In the genomic region with DNA sequence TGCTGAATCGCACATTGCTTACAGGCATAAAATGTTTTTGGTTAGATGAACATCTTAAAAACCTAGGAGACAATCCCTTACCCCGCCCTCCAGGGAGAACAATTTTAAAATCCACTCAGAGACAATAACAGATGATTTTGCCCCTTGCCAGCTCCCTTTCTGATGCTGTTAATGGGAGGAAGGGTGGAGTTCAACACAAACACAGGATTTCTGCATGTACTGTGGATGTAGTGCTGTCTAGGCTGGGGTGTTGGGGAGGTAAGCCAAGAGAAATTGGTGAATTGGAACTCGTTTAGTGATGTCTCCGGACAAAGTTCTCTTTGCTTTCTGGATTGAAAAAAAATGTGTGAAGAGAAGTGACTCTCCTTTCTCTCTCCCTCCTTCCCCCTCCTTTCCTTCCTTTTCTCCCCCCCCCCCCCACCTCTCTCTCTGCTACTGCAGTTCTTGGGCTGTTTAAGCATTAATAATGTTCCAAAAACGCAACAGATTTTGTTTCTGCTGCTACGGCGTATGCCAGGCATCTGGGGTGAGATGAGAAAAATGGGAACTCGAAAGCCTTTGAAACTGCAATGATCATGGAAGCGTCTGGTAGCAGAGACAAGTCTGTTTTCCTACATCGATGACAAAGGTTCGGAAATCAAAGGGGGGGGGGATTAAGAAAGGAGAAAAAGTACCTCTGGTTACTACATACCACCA, we compare ENCODE assay signal across 12 mouse cellular contexts.
A peak's percentile ranks its signal among the peaks of the same experiment; 100 is the strongest.
DNase-seq lines count a peak whose midpoint lies in the region; ATAC-seq and TF ChIP-seq lines count a peak whose summit lies in the region.
"Had no signal": no experiment of that assay in that cellular context is flagged by ENCODE, and none has a peak within 500 bp of the region (broad histone marks: within the 10 kb centered on the region; RNA-seq: fewer than 3 reads in every experiment).

No protein-coding gene starts in this region.

- WGBS in forebrain, embryonic 13.5 days: 65% methylated on average over 11 of the region's 11 CpGs
- WGBS in forebrain, embryonic 10.5 days: 84% methylated on average over 11 of the region's 11 CpGs
- 80% methylated on average over 11 of the region's 11 CpGs for WGBS in liver, embryonic 11.5 days
- WGBS in liver, embryonic 12.5 days (ENCODE audit: insufficient replicate concordance): 68% methylated on average over 11 of the region's 11 CpGs
- 74% methylated on average over 11 of the region's 11 CpGs for WGBS in midbrain, embryonic 14.5 days

- no peak for TF ChIP-seq CTCF in layer of hippocampus, adult 2 months (conservative IDR thresholded peaks at IDR 0.05)

- no peaks in the 10 kb centered on the region for H3K27me3 ChIP-seq in forebrain, embryonic 13.5 days
- peaks cover 44% of the 10 kb centered on the region for H3K27me3 ChIP-seq in forebrain, embryonic 10.5 days (ENCODE audit: poor library complexity, severe bottlenecking)
- H3K27me3 ChIP-seq in liver, embryonic 11.5 days (replicated peaks; ENCODE audit: control insufficient read depth, insufficient read depth, low read length): no peaks in the 10 kb centered on the region
- peaks cover 13% of the 10 kb centered on the region for H3K27me3 ChIP-seq in liver, embryonic 12.5 days (replicated peaks)
- no peaks in the 10 kb centered on the region for H3K27me3 ChIP-seq in midbrain, embryonic 14.5 days (ENCODE audit: control insufficient read depth, insufficient read depth, low read length)
- H3K27me3 ChIP-seq: stomach, embryonic 15.5 days had no signal

- H3K9ac ChIP-seq in forebrain, embryonic 13.5 days: no peak overlapping the region
- H3K9ac ChIP-seq in liver, embryonic 11.5 days (ENCODE audit: low read depth, low read length): no peak overlapping the region
- no peak overlapping the region for H3K9ac ChIP-seq in liver, embryonic 12.5 days
- H3K9ac ChIP-seq in midbrain, embryonic 14.5 days (replicated peaks; ENCODE audit: low read length): no peak overlapping the region
- H3K9ac ChIP-seq: stomach, embryonic 15.5 days had no signal

- no peak overlapping the region for H3K4me2 ChIP-seq in forebrain, embryonic 13.5 days
- no peak overlapping the region for H3K4me2 ChIP-seq in liver, embryonic 11.5 days
- H3K4me2 ChIP-seq in liver, embryonic 12.5 days: no peak overlapping the region
- H3K4me2 ChIP-seq in midbrain, embryonic 14.5 days (ENCODE audit: low read length): no peak overlapping the region
- H3K4me2 ChIP-seq: stomach, embryonic 15.5 days had no signal

- no peaks in the 10 kb centered on the region for H3K9me3 ChIP-seq in forebrain, embryonic 13.5 days (replicated peaks)
- H3K9me3 ChIP-seq in forebrain, embryonic 10.5 days: no peaks in the 10 kb centered on the region
- no peaks in the 10 kb centered on the region for H3K9me3 ChIP-seq in liver, embryonic 11.5 days (ENCODE audit: control insufficient read depth, low read length)
- no peaks in the 10 kb centered on the region for H3K9me3 ChIP-seq in liver, embryonic 12.5 days (replicated peaks)
- H3K9me3 ChIP-seq in midbrain, embryonic 14.5 days (ENCODE audit: control insufficient read depth, low read length): no peaks in the 10 kb centered on the region
- H3K9me3 ChIP-seq: stomach, embryonic 15.5 days had no signal

- peak; percentile 57; the same call in 1 of the 2 replicates for ATAC-seq in forebrain, embryonic 13.5 days
- ATAC-seq in liver, embryonic 11.5 days (replicated peaks; ENCODE audit: low FRiP score): no peak
- ATAC-seq in liver, embryonic 12.5 days: no peak
- no peak for ATAC-seq in midbrain, embryonic 14.5 days (ENCODE audit: low FRiP score, low TSS enrichment)

- no peaks in the 10 kb centered on the region for H3K36me3 ChIP-seq in forebrain, embryonic 13.5 days (ENCODE audit: poor library complexity, severe bottlenecking)
- H3K36me3 ChIP-seq in forebrain, embryonic 10.5 days (replicated peaks): no peaks in the 10 kb centered on the region
- no peaks in the 10 kb centered on the region for H3K36me3 ChIP-seq in liver, embryonic 11.5 days (ENCODE audit: control insufficient read depth, insufficient read depth, low read length)
- no peaks in the 10 kb centered on the region for H3K36me3 ChIP-seq in liver, embryonic 12.5 days
- H3K36me3 ChIP-seq in midbrain, embryonic 14.5 days (ENCODE audit: control insufficient read depth, insufficient read depth, low read length): no peaks in the 10 kb centered on the region
- H3K36me3 ChIP-seq: stomach, embryonic 15.5 days had no signal

- peak overlapping the region; percentile 83 for H3K27ac ChIP-seq in forebrain, embryonic 13.5 days
- H3K27ac ChIP-seq in forebrain, embryonic 10.5 days: no peak overlapping the region
- no peak overlapping the region for H3K27ac ChIP-seq in liver, embryonic 11.5 days (ENCODE audit: low read depth, low read length)
- H3K27ac ChIP-seq in liver, embryonic 12.5 days: no peak overlapping the region
- peak overlapping the region; percentile 68 for H3K27ac ChIP-seq in layer of hippocampus, adult 2 months
- H3K27ac ChIP-seq in midbrain, embryonic 14.5 days (replicated peaks; ENCODE audit: low read depth, low read length): peak overlapping the region; percentile 23
- H3K27ac ChIP-seq: stomach, embryonic 15.5 days had no signal

- no peak for DNase-seq in forebrain, embryonic 10.5 days (ENCODE audit: extremely low spot score, low spot score)
- DNase-seq in liver, embryonic 11.5 days (ENCODE audit: low spot score): peak; percentile 14
- DNase-seq in layer of hippocampus, adult 2 months (ENCODE audit: low spot score in 2 of 2): peak; percentile 70 to 76
- no peak for DNase-seq in midbrain, embryonic 14.5 days
- no peak for DNase-seq in urinary bladder, postnatal 10 days (ENCODE audit: low spot score)
- DNase-seq in left cerebral cortex, adult 9 months (ENCODE audit: low spot score in 2 of 2): no peak
- DNase-seq: adrenal gland, adult 2 months; cerebellum, adult 11 months; right cerebral cortex, postnatal 14 days had no signal

- no peak overlapping the region for H3K4me3 ChIP-seq in forebrain, embryonic 13.5 days
- H3K4me3 ChIP-seq in forebrain, embryonic 10.5 days: no peak overlapping the region
- H3K4me3 ChIP-seq in liver, embryonic 11.5 days (ENCODE audit: low read depth, low read length): no peak overlapping the region
- H3K4me3 ChIP-seq in liver, embryonic 12.5 days: no peak overlapping the region
- H3K4me3 ChIP-seq in layer of hippocampus, adult 2 months: no peak overlapping the region
- no peak overlapping the region for H3K4me3 ChIP-seq in midbrain, embryonic 14.5 days (replicated peaks; ENCODE audit: low read depth, low read length)
- H3K4me3 ChIP-seq: stomach, embryonic 15.5 days had no signal

- peaks cover 50% of the 10 kb centered on the region for H3K4me1 ChIP-seq in forebrain, embryonic 13.5 days
- H3K4me1 ChIP-seq in forebrain, embryonic 10.5 days: peaks cover 33% of the 10 kb centered on the region
- H3K4me1 ChIP-seq in liver, embryonic 11.5 days (replicated peaks; ENCODE audit: control insufficient read depth, insufficient read depth, low read length): no peaks in the 10 kb centered on the region
- no peaks in the 10 kb centered on the region for H3K4me1 ChIP-seq in liver, embryonic 12.5 days
- H3K4me1 ChIP-seq in midbrain, embryonic 14.5 days (ENCODE audit: control insufficient read depth, insufficient read depth, low read length): peaks cover 24% of the 10 kb centered on the region
- H3K4me1 ChIP-seq: stomach, embryonic 15.5 days had no signal

Comparison
In these comparisons a context has a peak if more than half of its experiments do, and no peak if none do; other contexts are left out.
1. H3K27ac ChIP-seq: peak in forebrain, embryonic 13.5 days (single experiment), layer of hippocampus, adult 2 months (single experiment) and midbrain, embryonic 14.5 days (single experiment); none in forebrain, embryonic 10.5 days (single experiment), liver, embryonic 11.5 days (single experiment) and liver, embryonic 12.5 days (single experiment).
2. DNase-seq: peak in liver, embryonic 11.5 days (single experiment) and layer of hippocampus, adult 2 months (2 of 2); none in forebrain, embryonic 10.5 days (single experiment), midbrain, embryonic 14.5 days (single experiment), urinary bladder, postnatal 10 days (single experiment) and left cerebral cortex, adult 9 months (0 of 2).